Mouse (Mus musculus) cerebellum, postnatal 14 days (tissue): ENCODE measurements around the gene Dlat.

Experiments
- DNase-seq, 2 experiments: peaks; one replicate each; pipeline ENCODE4 v3.0.0; 2021; ENCODE audit warnings: mixed read lengths in 2 of 2

Gene Dlat

DNA sequence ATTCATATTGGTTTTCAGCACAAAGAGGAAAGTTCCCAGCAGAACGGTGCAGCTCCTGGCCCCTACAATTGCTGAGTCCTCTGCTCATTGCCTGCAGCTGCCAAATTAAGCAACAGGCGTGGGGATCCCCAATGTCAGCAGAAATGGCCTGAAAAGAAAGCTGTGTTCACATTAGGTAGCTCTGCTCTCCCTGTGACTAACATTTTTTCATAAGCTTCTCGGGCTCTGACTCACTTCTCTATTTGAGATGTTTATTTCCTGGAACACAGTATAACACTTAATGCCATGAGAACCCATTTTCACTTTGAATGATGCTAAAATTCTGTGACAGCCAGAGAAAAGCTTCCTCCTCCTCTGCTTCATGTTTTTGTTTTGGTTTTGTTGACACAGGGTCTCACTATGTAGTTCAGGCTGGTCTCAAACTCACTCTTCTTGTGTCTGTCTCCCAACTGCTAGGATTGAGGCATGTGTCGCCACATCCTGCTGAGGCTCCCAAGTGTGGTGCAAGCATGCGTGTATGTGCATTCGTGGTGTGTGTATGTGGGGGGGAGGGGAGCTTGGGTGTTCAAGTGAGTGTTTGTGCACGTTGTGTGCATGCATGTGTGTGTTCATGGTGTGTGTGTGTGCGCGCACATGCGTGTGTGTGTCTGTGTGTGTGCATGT, 68.6 kb downstream of the Dlat start:
- DNase-seq: no peak

DNA sequence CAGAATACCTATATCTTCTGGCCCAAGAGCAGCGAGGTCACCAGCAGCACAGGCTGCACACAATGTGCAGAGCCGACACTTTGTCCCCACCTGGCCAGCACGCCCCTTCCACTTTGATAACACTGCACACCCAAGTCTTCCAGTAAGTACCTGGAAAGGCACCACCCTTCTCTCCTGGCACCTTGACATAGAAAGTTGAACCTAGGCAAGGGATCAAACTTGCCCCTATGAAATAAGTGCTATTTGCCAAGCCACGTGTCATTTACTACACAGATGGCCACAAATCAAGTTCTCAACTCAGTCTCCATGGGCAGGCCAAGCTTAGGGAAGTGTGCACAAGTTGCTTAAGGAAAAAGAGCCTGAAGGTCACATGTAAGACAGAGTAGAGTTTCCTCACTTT, 72.6 kb downstream of the Dlat start:
- DNase-seq: no peak

DNA sequence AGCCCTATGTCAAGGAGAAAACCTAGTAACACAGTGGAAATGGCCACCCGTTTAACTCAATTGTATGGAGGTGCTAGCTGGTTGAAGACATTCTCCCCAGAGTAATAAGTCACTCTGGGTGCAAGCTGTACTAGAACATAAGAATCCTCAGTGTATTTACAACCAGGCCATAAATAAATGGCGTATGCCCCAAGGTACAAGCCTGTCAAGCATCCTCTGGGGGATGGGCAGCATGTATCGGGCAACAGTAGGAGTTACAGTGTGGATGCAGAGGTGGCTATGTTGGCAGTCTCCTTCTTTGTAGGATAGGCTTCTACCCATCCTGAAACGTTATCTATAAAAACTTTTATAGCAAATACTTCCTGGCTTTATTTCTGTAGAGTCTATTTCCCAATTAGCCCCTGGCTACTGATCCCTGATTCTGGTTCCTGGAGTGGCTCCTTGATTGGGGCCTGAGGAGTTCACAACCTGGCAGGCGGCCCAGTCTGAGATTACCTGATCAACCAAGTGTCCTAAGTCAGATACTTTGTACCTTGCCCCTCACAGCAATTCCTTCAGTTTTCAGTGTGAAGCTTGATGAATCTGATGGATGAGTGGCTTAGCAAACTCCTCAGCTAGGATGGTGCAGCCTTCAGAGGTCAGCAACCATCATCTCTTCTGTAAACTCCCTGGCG, 74.3 kb downstream of the Dlat start:
- DNase-seq: no peak
